Mouse (Mus musculus): ENCODE data around the gene Chrna9.
A peak's percentile ranks its signal among the peaks of the same experiment; 100 is the strongest.
"Not testable (repeated sequence)": the region's sequence is repeated elsewhere in the genome, so short reads cannot be mapped to it uniquely, and the experiment has no call there.

Gene Chrna9

DNA sequence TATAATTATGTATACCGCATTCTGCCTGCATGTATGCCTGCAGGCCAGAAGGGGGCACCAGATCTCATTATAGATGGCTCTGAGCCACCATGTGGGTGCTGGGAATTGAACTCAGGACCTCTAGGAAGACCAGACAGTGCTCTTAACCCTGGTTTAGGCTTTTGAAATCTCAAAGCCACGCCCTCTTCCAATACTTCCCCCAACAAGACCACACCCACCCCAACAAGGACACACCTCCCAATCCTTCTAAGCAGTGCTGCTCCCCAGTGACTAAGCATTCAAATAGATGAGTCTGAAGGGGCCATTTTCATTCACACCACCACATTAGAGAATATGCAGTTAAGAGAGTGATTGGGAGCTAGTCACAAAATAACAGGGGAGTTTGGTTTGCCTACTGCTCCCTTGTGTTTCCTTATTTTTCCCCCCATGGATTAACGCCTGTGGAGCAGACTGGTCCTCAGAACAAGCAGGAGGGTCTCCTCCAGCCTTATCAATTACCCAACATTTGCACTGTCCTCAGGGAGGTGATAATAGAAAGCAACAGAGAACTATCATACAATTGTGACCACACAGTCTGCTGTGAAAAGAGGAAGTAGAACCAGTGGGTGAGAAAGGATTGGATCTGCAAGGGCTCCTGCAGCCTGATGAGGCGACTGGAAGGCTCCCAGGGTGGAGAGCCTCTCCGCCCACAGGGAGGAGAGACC lies 25.3 kb downstream of the Chrna9 start:
- DNase-seq: no peak

DNA sequence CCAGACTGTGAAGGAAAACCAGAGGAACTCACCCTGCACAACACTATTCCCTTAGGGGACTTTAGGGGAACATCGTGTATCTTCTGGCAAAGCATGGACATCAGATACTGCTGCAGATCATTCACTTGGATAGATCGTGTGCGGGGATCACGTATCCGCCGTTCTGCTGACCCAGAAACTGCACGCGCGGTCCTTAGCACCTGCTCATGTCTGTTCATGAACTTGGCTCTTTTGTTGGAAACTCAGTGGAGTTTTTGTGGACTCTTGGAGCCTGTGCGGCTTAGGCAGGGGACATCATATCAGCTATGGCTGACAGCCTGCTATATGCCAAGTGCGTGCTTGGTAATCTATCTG lies 25.9 kb downstream of the Chrna9 start:
- DNase-seq: no peak

GRCm38 (mm10) chr5:65963291-65963690 lies 28.6 kb downstream of the Chrna9 start:
- no peak for DNase-seq

GRCm38 (mm10) chr5:65965771-65966279 lies 31.1 kb downstream of the Chrna9 start:
- DNase-seq: no peak

- no peak for DNase-seq
These were observed 32.4 kb downstream of the Chrna9 start for GRCm38 (mm10) chr5:65967091-65967490.

DNA sequence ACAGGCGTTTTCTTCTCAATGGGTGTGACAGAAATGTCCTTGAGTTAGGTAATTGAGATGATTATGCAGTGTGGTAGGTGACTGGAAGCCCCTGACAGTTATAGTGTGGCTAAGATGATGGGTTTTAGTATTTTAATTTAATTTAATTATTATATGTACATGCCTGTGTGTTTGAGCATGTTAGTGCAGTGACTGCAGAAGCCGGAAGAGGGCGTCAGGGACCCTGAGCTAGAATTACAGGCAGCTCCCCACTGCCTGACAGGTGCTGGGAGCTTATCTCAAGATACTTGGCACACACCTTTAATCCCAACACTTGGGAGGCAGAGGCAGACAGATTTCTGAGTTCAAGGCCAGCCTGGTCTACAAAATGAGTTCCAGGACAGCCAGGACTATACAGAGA lies 33.3 kb downstream of the Chrna9 start:
- DNase-seq: no peak

- no peak for DNase-seq
These were observed 38.5 kb downstream of the Chrna9 start for GRCm38 (mm10) chr5:65973189-65973588.

DNA sequence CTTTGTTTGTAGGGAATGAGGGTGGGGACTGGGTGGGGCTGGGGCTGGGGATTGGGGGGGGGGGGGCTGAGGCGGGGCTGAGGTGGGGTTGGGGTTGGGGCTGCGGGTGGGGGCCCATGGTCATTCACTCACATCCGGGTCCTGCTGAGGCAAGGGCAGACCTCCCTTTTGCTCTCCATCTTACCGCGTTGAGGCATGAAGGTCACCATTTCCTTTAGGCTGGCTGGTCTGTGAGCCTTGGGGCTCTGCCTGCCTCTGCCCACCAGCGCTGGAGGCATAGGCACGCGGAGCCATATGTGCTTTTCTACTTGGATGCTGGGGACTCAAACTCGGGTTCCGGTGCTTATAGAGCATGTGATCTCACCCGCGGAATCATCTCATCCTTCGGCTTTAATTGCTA lies 41.0 kb downstream of the Chrna9 start:
- DNase-seq: no peak

DNA sequence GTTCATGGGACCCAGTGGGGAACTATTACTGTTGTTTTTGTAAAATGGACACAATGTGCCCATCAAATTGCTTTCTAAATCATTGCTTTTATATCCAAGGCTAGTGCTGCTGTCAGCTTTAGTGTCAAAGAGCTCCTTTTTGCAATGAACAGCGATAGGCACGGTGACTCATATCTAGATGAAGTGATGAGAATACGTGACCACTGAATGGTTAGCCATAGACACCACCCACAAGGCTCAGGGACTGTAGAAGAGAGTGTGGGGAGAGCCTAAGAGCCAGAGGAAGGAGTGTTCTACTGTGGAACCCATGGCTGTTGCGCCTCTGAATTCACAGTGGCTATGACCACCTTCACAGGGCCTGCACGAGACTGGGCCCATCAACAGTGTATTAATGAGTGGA lies 51.7 kb downstream of the Chrna9 start:
- DNase-seq: no peak

DNA sequence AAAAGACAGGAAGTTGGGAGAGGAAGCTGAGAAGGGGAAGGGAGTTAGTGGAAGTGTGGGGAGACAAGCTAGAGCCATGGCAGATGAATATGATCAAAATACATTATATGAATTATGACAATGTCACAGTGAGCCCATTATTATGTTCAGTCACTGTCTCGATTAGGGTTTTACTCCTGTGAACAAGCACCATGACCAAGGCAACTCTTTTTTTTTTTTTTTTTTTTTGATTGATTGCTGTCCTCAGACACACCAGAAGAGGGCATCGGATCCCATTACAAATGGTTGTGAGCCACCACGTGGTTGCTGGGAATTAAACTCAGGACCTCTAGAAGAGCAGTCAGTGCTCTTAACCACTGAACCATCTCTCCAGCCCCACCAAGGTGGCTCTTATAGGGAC lies 52.3 kb downstream of the Chrna9 start:
- not testable (repeated sequence) for DNase-seq

DNA sequence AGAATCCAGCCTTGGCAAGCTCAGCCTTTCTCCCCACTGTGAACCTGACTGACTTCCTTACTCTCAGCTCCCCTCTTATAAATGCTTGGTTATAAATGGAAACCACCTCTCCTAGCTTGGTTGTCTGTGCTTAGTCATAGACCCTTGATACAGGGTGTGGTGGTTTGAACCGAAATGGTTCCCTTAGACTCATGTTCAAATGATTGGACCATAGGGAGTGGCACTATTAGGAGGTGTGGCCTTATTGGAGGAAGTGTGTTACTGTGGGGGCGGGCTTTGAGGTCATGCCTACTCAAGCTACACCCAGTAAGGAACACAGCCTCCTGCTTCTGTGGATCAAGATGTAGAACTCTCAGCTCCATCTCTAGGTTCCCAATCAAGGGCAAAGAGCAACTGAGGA lies 56.5 kb downstream of the Chrna9 start:
- DNase-seq: no peak

DNA sequence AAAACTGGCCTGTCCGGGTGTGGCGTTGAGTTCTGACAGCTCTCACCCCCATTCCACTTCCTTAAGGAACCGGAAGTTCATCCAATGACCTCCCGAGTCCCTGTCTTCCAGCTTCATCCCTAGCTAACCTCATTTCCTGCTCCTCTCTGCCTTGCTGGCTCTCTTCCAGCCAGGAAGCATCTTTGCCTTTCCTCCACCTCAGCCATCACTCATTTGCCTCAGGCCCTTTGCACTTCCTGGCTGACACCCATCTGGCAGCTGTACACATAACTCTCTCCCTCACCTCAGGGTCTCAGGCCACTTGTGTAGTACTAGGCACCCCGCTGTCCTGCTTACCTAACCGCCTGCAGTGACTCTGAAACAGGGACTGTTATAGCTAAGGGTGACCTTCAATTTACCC lies 59.9 kb downstream of the Chrna9 start:
- DNase-seq: peak; percentile 70

DNA sequence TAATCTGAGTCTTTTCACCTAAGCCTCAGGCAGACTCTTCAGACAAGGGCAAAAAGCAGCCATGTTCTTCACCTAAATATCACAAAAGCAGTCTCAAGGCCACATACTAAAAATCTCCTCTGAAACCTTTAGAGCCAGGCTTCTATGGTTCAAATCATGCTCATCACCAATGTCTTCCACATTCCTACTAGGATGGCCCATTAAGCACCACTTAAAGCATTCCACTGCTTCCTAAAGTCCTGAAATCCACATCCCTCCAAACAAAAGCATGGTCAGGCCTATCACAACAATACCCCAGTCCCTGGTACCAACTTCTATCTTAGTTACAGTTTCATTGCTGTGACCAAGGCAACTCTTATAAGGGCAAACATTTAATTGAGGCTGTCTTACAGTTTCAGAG lies 63.1 kb downstream of the Chrna9 start:
- DNase-seq: no peak

DNA sequence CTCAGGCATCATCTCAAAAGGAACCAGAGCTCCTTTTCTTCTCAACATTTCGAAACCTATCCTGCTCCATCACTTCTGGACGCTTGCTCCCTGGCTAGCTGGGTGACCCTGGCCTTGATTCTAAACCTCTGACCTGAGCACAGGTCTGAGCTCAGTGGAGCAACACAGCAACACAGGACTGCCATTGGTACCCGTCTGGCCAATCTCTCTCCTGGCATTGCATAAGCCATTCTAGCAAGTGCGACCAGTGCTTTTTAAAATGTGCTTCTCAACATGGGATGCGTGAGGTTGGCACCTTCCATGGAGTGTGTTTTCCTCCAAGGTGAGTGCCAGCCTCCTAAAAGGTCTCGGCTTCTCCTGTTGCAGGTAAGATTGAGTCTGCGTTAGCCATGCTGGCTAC lies 64.4 kb downstream of the Chrna9 start:
- no peak for DNase-seq

- DNase-seq: peak; percentile 93
These were observed 65.4 kb downstream of the Chrna9 start for GRCm38 (mm10) chr5:66000074-66000473.

DNA sequence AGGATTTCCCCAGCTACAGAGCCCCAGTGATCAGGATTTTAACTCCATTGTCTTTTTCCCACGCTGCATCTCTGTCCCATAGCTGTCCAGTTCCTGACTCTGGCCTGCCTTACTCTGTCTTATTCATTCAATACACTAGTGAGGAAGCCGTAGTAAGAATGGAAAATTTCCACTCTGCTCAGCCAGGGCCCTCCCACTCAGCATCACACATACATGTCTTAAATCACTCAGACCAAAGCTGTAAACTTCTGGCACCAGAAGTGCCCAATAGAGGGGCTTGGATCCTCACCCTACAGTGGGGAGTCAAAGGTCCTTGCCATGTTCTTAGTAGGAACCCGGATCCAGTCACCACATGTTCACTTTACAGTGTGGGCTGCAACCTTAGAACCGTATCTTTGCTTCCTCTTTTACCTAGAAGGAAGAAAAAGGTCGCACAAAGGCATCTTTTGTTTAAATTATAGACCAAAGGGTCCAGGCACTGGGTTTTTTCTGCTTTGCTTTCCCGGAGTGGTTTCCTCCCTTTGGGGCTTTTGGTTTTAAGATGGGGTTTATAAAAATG lies 65.9 kb downstream of the Chrna9 start:
- DNase-seq: no peak

DNA sequence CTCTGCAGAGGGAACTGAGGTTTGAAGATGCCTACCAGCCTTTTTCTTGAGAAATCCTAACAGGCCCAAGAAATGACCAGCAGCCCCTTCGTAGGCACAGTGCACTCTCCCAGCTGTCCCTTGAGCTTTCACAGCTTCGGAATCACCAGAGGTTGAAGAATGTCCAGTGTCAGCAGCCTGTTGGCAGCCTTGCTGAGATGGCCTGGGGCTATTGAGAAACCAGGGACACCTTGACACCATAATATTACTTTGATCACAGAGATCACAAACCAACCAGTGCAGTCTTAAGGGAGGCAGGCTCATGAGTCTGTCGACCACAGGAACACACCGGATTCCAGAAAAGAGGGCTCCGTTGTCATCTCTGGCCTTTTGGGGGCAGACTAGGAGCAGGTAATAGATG lies 66.5 kb downstream of the Chrna9 start:
- no peak for DNase-seq

GRCm38 (mm10) chr5:66004134-66004925 lies 69.6 kb downstream of the Chrna9 start, which contains the start of gene 9130230L23Rik:
TSS of gene 9130230L23Rik (minus strand) at chr5:66004285.
- no peak for DNase-seq

DNA sequence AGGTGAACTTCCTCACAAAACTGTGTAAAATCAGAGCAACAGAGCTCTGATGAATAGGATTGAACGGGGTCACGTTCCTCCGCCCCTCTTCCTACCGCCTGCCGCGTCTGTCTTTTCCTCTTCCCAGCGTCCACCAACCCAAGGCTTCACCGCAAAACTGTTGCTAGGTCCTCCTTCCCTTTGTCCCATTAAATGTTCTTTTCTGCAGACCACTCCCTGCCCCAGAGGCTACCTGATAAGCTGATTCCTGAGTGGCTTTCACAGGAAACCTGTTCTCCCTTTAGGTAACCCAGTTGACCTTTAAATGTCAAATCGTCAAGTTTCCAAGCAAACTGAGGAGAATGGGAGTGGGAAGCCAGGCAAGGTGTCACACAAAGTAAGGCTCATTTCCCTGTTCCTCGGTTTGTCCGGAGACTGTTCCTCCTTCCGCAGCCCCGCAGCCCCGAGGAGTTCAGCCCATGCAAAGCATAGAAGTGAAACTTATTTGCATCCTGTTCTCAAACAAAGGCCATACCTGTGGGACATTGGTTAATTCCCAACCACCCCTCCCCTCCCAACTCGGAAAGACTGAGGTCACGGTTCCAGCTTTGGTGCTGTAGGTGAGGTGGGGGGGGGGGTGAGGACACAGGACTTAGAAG lies 70.4 kb downstream of the Chrna9 start:
- no peak for DNase-seq

- DNase-seq: no peak
These were observed 73.7 kb downstream of the Chrna9 start for GRCm38 (mm10) chr5:66008245-66008967.

GRCm38 (mm10) chr5:66013999-66014398 lies 79.3 kb downstream of the Chrna9 start:
- peak; percentile 86 for DNase-seq

DNA sequence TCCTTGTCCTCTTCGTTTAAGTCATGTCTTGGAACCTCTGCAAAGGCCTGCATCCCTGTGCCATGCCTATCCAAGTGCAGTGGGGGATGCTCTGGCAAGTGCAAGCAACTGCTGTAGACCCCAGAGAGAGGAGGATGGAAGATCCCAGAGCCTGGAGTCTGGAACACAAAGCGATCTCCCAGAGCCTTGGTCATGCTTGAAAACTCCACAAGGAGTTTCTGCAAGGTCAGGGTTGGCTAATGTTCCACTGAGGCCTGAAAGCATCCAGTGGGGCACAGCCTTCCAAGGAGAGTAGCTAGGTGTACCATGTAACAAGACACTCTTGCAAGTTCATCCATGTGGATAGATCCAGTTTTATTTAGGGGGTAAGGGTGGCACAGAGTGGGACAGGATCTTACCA lies 79.7 kb downstream of the Chrna9 start:
- peak; percentile 87 for DNase-seq

- DNase-seq: no peak
These were observed 80.8 kb downstream of the Chrna9 start for GRCm38 (mm10) chr5:66015449-66015961.

All from kidney, adult 9 months (tissue).